Mouse (Mus musculus) ovary, adult 18-20 months (tissue): ENCODE results near the gene Mapk14.

Experiments used
- DNase-seq: peaks from one replicate; pipeline ENCODE4 v3.0.0; 2022; ENCODE audit warnings: low spot score, mixed read lengths

The Mapk14 gene

GRCm38 (mm10) chr17:28785036-28785435 is 93.9 kb downstream of the Mapk14 start:
- no peak for DNase-seq

- no peak for DNase-seq
Observed at GRCm38 (mm10) chr17:28787507-28787906, 96.4 kb downstream of the Mapk14 start.

- no peak for DNase-seq
Observed at GRCm38 (mm10) chr17:28797031-28797430, 105.9 kb downstream of the Mapk14 start.
